Mouse (Mus musculus): ENCODE results near the gene Caprin2. TPM values are rescaled to one million over a fixed set of nuclear protein-coding genes. Genes with fewer than 3 reads are reported as not detected.

Caprin2 gene
- polyA plus RNA-seq (2017; shearing (Covaris generic)), result 5.7 TPM

GRCm38 (mm10) chr6:148895773-148896506 lies at the start of gene Caprin2:
Caprin2 (minus strand) TSS chr6:148896237.

DNA sequence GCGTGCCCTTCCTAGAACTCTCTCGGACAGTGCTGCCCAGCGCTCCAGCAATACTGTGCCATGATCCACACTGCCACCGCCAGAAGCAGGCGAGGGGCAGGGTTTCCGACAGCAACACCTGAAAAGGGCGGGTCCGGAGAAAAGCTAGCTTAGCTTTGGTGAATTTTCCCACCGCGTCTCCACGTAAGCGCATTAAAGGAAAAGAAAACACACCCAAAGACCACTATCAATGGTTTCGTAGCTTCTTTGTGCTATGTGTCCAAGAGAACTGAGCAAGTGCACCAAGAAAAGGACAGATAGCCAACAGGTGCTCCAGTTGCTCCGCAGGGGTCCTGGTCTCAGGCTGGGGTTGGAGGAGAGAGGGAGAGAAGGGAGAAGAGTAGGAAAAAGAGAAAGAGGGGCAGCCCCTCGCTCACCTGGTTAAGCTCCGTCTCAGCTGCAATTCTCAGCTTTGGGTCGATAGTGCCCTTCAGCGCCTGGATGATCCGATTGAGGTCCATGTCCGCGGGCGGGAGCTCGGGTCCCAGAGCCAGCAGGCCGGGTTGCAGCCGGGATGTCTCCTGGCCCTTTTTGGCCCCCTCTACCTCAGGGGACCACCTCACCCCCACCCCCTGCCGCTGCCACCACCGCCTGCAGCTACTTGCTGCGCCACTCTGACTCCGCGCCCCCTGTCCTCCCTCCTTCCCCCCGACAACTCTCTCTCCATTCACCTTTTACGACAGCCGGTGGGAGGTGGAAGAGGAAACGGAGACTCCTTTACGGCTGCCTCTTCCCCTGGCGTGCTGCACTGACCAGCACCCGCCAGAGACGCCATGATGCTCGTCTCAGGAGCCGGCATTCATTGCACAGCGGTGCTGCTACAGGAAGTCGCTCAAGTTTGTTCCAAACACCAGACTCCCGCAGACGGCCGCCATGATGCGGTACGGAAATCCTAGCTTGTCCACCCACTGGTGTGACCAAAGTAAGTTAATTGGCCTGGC lies 65.0 kb downstream of the Caprin2 start, which contains the start of gene Ipo8:
TSS of gene Ipo8 (minus strand) at position 720 of the 980 bp plus-strand sequence.

Other genes with a start within 250 kb of the Caprin2 start
- 35.8 TPM for gene Ipo8, start 64.8 kb downstream of the Caprin2 start, polyA plus RNA-seq (2017; shearing (Covaris generic))
- 32.8 TPM for gene Sinhcaf, start 50.2 kb upstream of the Caprin2 start, polyA plus RNA-seq (2017; shearing (Covaris generic))
- gene Dennd5b, start 205.4 kb upstream of the Caprin2 start, polyA plus RNA-seq (2017; shearing (Covaris generic)), result 0.91 TPM
- gene Gm10203, start 233.9 kb upstream of the Caprin2 start, polyA plus RNA-seq (2017; shearing (Covaris generic)), result not detected
- 14.2 TPM for gene Etfbkmt, start 243.6 kb upstream of the Caprin2 start, polyA plus RNA-seq (2017; shearing (Covaris generic))